Mouse (Mus musculus) intestine, embryonic 14.5 days (tissue): ENCODE measurements around the gene Hlcs. TPM values are rescaled to one million over a fixed set of nuclear protein-coding genes. Genes with fewer than 3 reads are reported as not detected.

Source experiments
- ATAC-seq: fragments of 200-750 bp; cut with Nextera tagmentation; replicated peaks from 2 replicates; pipeline ENCODE4 v1.8.0; 2017; ENCODE audit warnings: low read depth, moderate number of reproducible peaks, moderate TSS enrichment, moderate library complexity; ENCODE audit not compliant: low FRiP score, low TSS enrichment
- DNase-seq: peaks from one replicate; pipeline ENCODE4 v3.0.0-alpha.2; 2018; ENCODE audit warnings: low spot score
- H3K27ac ChIP-seq: fragments of 300-500 bp; sonication (generic); 2 replicates; pipeline ENCODE4 v1.5.1; 2014; ENCODE audit warnings: low read depth, mild to moderate bottlenecking, control low read depth
- H3K27me3 ChIP-seq: fragments of 300-500 bp; sonication (generic); replicated peaks from 2 replicates; pipeline ENCODE4 v1.6.1; 2014; ENCODE audit warnings: low read length, control low read depth; ENCODE audit not compliant: control insufficient read depth, insufficient read depth
- H3K36me3 ChIP-seq: fragments of 300-500 bp; sonication (generic); 2 replicates; pipeline ENCODE4 v1.6.1; 2014; ENCODE audit warnings: low read length, control low read depth; ENCODE audit not compliant: control insufficient read depth, insufficient read depth
- H3K4me1 ChIP-seq: fragments of 300-500 bp; sonication (generic); replicated peaks from 2 replicates; pipeline ENCODE4 v1.6.1; 2014; ENCODE audit warnings: low read length, control low read depth, mixed read lengths; ENCODE audit not compliant: control insufficient read depth, insufficient read depth
- H3K4me2 ChIP-seq: fragments of 300-500 bp; sonication (generic); 2 replicates; pipeline ENCODE4 v1.6.1; 2014; ENCODE audit warnings: low read length
- H3K4me3 ChIP-seq: fragments of 300-500 bp; sonication (generic); 2 replicates; pipeline ENCODE4 v1.5.1; 2014; ENCODE audit warnings: low read depth, low read length, control low read depth, mixed read lengths
- H3K9ac ChIP-seq: fragments of 300-500 bp; sonication (generic); 2 replicates; pipeline ENCODE4 v1.6.1; 2014; ENCODE audit warnings: mild to moderate bottlenecking, low read length
- H3K9me3 ChIP-seq: fragments of 300-500 bp; sonication (generic); 2 replicates; pipeline ENCODE4 v1.6.1; 2016; ENCODE audit warnings: low read length, control low read depth; ENCODE audit not compliant: control insufficient read depth
- WGBS: fragments of 180-500 bp; shearing (Covaris S2); extraction: QIAGEN DNeasy Blood & Tissue Kit; methylation state at CpG from one replicate; pipeline ENCODE4 v1.1.7; 2014; 5-methylcytosine and 5-hydroxymethylcytosine counted together
- polyA plus RNA-seq: library from polyadenylated mRNA; unstranded; fragments of >200 nt; fragmentation: Nextera tagmentation; extraction: Ambion mirVana; gene quantifications from 2 replicates; pipeline ENCODE4 v1.2.1, GENCODE M21; 2014

Gene Hlcs
- polyA plus RNA-seq, 1 experiment from 2014 or later: 8.9 TPM

- DNase-seq: no peak
- no peaks in the 10 kb centered on the region for H3K27me3 ChIP-seq
- no peaks in the 10 kb centered on the region for H3K9me3 ChIP-seq
- ATAC-seq: no peak
- 69% methylated on average over 10 of the region's 10 CpGs for WGBS
- no peak overlapping the region for H3K4me2 ChIP-seq
- no peaks in the 10 kb centered on the region for H3K4me1 ChIP-seq
- no peak overlapping the region for H3K4me3 ChIP-seq
- H3K27ac ChIP-seq: no peak overlapping the region
- H3K9ac ChIP-seq: no peak overlapping the region
- H3K36me3 ChIP-seq: no peaks in the 10 kb centered on the region
Measured at GRCm38 (mm10) chr16:94134218-94134617, 179.2 kb downstream of the Hlcs start.

- ATAC-seq (no peak), DNase-seq (no peak)
- Histone ChIP-seq H3K27me3 (peaks cover 42% of the 10 kb centered on the region), H3K4me1 (0 out of 2 replicates have a peak, but pooled peaks cover 3% of the 10 kb centered on the region), H3K4me3 (no peak overlapping the region), H3K4me2 (no peak overlapping the region), H3K27ac (no peak overlapping the region), H3K9ac (no peak overlapping the region), H3K9me3 (no peaks in the 10 kb centered on the region), H3K36me3 (no peaks in the 10 kb centered on the region)
- 72% methylated on average over 2 of the region's 2 CpGs for WGBS
Measured at GRCm38 (mm10) chr16:94128236-94128835, 185.0 kb downstream of the Hlcs start.

DNA sequence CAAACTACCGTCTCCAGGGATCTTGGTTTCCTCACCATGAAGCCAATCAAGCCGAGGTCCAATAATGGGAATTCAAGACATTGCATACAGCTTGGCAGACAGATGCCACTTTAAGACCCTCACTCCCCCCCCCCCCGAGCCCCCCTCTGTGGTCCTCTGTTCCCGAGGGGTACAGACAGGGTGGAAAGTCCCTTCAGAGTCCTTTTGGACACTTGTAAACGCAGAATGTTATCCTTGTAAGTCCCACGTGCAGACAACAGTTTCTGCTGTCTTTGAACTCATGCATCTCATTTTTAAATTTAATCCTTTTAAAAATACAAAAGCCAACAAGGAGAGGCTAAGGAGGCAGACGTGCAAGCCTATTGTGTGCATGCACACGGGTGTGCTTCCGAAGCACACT lies 187.2 kb downstream of the Hlcs start:
- WGBS: 50% methylated on average over 9 of the region's 9 CpGs
- Histone ChIP-seq H3K4me3 (peak overlapping the region; percentile 41; the same call in 1 of the 2 replicates), H3K9me3 (no peaks in the 10 kb centered on the region), H3K27ac (no peak overlapping the region), H3K4me2 (peak overlapping the region; percentile 88; the same call in 1 of the 2 replicates), H3K4me1 (0 out of 2 replicates have a peak, but pooled peaks cover 3% of the 10 kb centered on the region), H3K27me3 (peaks cover 57% of the 10 kb centered on the region), H3K36me3 (no peaks in the 10 kb centered on the region), H3K9ac (no peak overlapping the region)
- DNase-seq (no peak), ATAC-seq (no peak)

GRCm38 (mm10) chr16:94125172-94125981 lies 188.0 kb downstream of the Hlcs start:
- 1% methylated on average over 83 of the region's 83 CpGs for WGBS
- peak overlapping the region; percentile 43 for H3K9ac ChIP-seq
- ATAC-seq (peak; percentile 61; the same call in 1 of the 2 replicates), DNase-seq (no peak)
- H3K9me3 ChIP-seq: no peaks in the 10 kb centered on the region
- no peaks in the 10 kb centered on the region for H3K36me3 ChIP-seq
- H3K27ac ChIP-seq: no peak overlapping the region
- H3K4me2 ChIP-seq: peak overlapping the region; percentile 88
- peak overlapping the region; percentile 41 for H3K4me3 ChIP-seq
- peaks cover 57% of the 10 kb centered on the region for H3K27me3 ChIP-seq
- peaks cover 6% of the 10 kb centered on the region for H3K4me1 ChIP-seq

DNA sequence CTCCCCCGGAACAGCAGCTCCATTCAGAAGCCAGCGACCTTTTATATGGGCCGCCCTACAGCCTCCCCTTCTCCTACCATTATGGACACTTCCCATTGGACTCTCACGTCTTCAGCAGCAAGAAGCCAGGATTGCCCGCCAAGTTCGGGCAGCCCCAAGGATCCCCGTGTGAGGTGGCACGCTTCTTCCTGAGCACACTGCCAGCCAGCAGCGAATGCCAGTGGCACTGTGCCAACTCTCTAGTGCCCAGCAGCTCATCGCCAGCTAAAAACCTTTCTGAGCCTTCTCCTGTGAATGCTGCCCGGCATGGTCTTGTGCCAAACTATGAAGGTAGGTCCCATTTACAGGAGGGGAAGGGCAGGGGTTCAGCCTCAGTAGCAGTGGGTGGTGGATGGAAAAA lies 190.1 kb downstream of the Hlcs start:
- ATAC-seq (no peak), DNase-seq (no peak)
- 81% methylated on average over 11 of the region's 11 CpGs for WGBS
- H3K27ac ChIP-seq: no peak overlapping the region
- H3K9ac ChIP-seq: no peak overlapping the region
- H3K27me3 ChIP-seq: peaks cover 57% of the 10 kb centered on the region
- no peak overlapping the region for H3K4me3 ChIP-seq
- no peaks in the 10 kb centered on the region for H3K9me3 ChIP-seq
- H3K4me2 ChIP-seq: no peak overlapping the region
- no peaks in the 10 kb centered on the region for H3K36me3 ChIP-seq
- H3K4me1 ChIP-seq: peaks cover 8% of the 10 kb centered on the region

- Histone ChIP-seq H3K9ac (no peak overlapping the region), H3K9me3 (no peaks in the 10 kb centered on the region), H3K36me3 (no peaks in the 10 kb centered on the region), H3K4me2 (no peak overlapping the region), H3K4me3 (no peak overlapping the region), H3K27ac (no peak overlapping the region), H3K27me3 (peaks cover 54% of the 10 kb centered on the region), H3K4me1 (peaks cover 12% of the 10 kb centered on the region)
- 82% methylated on average over 3 of the region's 3 CpGs for WGBS
- DNase-seq (no peak), ATAC-seq (no peak)
Measured at GRCm38 (mm10) chr16:94122347-94122746, 191.0 kb downstream of the Hlcs start.

- no peak overlapping the region for H3K27ac ChIP-seq
- H3K27me3 ChIP-seq: peaks cover 19% of the 10 kb centered on the region
- DNase-seq (no peak), ATAC-seq (no peak)
- no peaks in the 10 kb centered on the region for H3K36me3 ChIP-seq
- WGBS: 93% methylated on average over 1 of the region's 1 CpGs
- no peak overlapping the region for H3K9ac ChIP-seq
- H3K4me1 ChIP-seq: peaks cover 9% of the 10 kb centered on the region
- H3K4me2 ChIP-seq: no peak overlapping the region
- H3K4me3 ChIP-seq: no peak overlapping the region
- no peaks in the 10 kb centered on the region for H3K9me3 ChIP-seq
Measured at GRCm38 (mm10) chr16:94118394-94118793, 195.0 kb downstream of the Hlcs start.

DNA sequence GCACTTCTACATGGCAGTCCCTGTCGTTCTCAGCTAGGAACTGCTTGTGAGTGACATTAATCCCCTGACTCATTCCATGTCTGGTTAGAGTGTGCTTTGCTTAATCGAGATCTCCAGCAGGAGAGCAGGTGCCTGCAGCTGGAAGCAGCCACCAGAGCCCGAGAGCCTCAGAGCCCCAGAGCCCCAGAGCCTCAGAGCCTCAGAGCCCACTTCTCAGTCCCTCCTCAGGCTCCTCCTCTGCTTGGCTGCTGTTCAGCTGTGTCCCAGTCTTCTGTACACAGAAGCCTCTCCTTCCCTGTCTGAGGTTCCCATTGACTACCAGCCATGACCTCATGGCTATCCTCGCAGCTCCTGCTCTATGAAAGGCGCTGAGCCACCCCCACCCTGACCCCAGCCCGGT lies 196.0 kb downstream of the Hlcs start:
- Histone ChIP-seq H3K9ac (no peak overlapping the region), H3K27me3 (peaks cover 9% of the 10 kb centered on the region; the same call in 1 of the 2 replicates), H3K9me3 (no peaks in the 10 kb centered on the region), H3K4me2 (no peak overlapping the region), H3K4me3 (no peak overlapping the region), H3K4me1 (peaks cover 9% of the 10 kb centered on the region), H3K36me3 (no peaks in the 10 kb centered on the region), H3K27ac (no peak overlapping the region)
- DNase-seq: peak; percentile 67
- 30% methylated on average over 6 of the region's 6 CpGs for WGBS
- peak; percentile 36; the same call in 1 of the 2 replicates for ATAC-seq
